Mouse (Mus musculus): Measurements from ENCODE around the gene Snx1.
A peak's percentile ranks its signal among the peaks of the same experiment; 100 is the strongest.

Snx1 gene

DNA sequence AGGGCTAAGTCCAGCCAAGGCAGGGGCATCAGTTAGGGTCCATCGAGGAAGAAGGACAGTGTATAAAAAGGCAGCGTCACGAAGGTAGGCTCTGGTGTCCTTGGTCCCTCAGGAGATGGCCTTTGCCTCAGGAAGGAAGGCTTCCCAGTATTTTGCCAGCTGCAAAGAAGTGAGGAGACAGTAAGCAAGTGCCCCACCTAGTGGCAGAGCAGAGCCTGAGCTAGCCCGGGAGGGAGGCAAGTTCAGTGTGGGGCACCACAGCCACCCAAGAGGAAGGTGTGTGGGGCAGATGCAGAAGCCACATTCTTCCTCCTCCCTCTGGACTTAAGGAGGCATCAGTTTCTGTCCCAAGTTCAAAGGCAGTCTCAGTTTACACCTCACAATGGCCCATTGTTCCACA lies 38.0 kb downstream of the Snx1 start:
- no peak for DNase-seq (ENCODE audit: low spot score)

- no peak for DNase-seq (ENCODE audit: low spot score)
Observed at GRCm38 (mm10) chr9:66087062-66087461, 39.3 kb downstream of the Snx1 start.

- DNase-seq (ENCODE audit: low spot score) = no peak
Observed at GRCm38 (mm10) chr9:66084171-66084570, 42.2 kb downstream of the Snx1 start.

- no peak for DNase-seq (ENCODE audit: low spot score)
Observed at GRCm38 (mm10) chr9:66081999-66082398, 44.4 kb downstream of the Snx1 start.

- no peak for DNase-seq (ENCODE audit: low spot score)
Observed at GRCm38 (mm10) chr9:66080804-66081459, 45.5 kb downstream of the Snx1 start.

DNA sequence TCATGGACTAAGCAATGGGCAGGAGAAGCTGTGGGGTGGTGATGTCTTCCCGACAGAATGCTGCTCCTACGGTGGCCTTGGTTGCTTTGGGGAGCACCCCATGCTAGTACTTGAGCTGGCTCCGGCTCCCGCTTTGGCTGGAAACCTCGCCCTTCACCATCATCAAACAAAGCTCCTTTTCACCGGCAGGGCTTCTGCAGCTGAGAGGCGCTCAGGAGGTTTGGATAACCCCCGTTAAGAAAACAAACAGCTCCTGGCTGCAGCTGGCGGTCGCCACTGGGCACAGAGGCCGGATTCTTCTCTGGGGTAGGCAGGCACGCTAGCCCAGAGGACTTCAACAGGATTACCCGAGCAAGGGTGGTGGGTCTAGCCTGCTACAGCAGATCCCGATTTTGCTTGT lies 47.9 kb downstream of the Snx1 start:
- DNase-seq (ENCODE audit: low spot score) = no peak

DNA sequence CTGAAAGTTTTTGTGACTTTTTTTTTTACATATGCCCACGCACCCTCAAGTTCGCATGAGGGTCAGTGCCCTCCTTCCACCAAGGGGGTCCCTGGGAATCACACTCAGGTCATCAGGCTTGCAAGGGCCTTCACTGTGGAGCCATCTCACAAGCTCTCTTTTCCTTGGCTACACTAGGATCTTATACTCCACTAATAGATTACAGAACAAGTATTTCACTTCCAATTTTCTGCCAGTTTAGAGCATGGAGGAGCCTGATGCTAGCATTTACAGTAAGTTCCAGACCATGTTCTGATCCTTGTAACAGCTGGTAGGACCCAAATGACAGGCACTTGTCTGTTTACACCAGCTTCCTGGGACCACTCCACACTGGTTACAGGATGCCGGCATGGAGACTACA lies 48.3 kb downstream of the Snx1 start:
- DNase-seq (ENCODE audit: low spot score) = no peak

DNA sequence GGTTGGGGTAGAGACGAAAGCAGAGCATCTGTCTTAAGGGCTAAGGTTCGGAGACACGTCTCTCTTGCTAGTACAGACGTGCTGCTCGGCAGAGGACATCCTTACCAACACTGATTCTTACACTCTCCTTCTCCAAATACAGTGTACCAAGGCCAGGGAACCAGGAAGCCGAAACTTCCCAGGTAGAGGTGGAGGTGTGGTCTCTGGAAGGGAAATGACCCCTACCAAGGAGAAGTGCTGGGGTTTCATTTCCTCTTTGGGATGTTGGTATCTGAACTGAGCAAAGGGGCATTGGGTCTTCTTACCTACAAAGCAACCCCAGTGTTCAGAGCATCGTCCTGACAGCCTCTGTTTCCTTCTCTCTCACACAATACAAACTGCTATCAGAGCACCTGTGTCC lies 53.6 kb downstream of the Snx1 start:
- DNase-seq (ENCODE audit: low spot score) = no peak

DNA sequence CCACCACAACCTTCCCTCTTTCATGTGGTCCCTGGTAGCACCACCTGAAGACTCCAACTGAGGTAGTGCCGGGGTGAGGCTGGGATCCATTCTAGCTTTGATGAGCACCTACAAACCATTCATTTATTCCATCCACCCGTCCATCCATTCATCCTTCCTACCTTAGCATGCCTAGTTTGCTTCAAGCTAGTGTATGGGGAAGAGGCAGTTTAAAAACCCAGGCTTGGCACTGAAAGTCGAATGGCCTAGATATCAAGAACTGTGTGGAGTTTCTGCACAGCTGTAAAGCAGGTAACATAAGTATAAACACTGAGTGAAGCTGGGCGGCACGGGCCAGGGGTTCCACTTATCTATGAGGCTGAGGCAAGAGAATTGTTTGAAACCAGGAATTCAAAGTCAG lies 56.2 kb downstream of the Snx1 start:
- DNase-seq (ENCODE audit: low spot score) = no peak

DNA sequence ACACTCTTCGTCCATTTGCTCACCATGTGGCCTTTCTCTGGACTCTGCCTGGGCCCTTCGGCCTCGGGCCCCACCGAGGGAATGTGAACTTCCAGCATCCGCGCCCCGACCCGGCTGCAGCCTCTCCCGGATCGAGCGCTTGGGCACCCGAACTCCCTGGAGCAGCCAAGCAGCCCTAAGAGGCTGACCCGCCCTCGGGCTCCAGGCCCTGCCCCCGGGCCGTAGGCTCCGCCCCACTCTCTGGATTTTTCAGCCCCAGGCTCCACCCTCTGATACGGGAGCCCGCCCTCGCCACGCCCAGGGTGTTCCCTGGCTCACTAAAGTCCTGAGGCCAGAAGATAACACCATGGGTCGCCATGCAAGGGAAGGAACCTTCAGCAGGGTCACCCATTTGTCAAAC lies 56.8 kb downstream of the Snx1 start, which contains the start of gene Snx22:
TSS of gene Snx22 (minus strand) at position 137 of the 400 bp plus-strand sequence.
- DNase-seq (ENCODE audit: low spot score) = peak; percentile 52

GRCm38 (mm10) chr9:66068971-66069391 lies 57.4 kb downstream of the Snx1 start:
- no peak for DNase-seq (ENCODE audit: low spot score)

DNA sequence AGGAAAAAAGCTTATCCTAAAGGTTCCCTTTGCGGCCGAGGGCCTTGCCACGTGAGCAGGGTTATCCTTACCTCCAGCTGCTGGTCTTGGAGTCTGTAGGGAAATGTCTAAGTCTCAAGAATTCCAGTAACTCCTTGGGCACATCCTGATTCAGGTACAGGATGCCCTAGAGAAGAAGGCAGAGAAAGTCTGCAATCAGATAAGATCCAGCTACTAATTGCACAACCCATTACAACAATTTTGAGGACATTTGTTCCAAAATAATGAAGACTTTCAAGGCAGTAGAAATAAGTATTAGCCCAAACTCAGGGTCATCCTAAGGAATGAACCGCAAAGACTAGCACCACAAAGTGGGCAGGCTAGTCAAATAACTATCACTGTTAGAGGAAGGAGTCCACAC lies 58.3 kb downstream of the Snx1 start:
- DNase-seq (ENCODE audit: low spot score) = no peak

GRCm38 (mm10) chr9:66067542-66067941 lies 58.8 kb downstream of the Snx1 start:
- DNase-seq (ENCODE audit: low spot score) = no peak

DNA sequence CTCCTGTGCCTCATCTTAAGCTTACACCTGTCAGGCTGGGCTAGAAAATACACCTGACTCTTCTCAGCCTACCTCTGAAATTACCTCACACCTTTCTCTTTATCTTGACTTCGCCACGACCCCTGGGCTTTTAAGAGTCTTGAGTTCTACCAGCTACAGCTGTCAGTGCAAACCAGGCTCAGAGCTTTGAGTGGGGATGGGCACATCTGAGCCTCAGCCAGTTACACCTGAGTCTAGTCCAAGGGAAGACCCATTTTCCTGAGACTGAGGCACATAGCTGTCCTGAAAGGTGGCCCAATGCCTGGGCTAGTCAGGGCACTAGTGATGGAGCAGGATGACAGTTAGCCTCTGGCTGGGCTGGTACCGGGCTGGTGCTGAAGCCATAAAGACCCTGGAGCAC lies 59.6 kb downstream of the Snx1 start:
- no peak for DNase-seq (ENCODE audit: low spot score)

- no peak for DNase-seq (ENCODE audit: low spot score)
Observed at GRCm38 (mm10) chr9:66064316-66064715, 62.1 kb downstream of the Snx1 start.

DNA sequence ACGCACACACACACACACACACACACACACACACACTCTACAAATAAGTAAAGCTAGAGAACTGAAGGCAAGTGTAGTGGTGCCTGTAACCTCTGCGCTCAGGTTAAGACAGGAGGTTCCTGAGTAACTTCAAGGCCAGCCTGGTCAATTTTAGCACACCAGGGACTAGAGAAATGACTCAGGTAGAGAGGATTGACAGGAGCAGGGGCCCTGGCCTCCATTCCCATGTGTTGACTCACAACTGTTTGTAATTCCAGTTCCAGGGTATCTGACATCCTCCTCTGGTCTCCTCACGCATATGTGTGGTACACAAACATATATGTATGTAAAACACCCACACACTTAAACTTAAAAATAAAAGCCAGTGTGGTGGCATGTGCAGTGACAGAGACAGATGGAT lies 62.9 kb downstream of the Snx1 start:
- DNase-seq (ENCODE audit: low spot score) = no peak

- no peak for DNase-seq (ENCODE audit: low spot score)
Observed at GRCm38 (mm10) chr9:66061656-66062055, 64.7 kb downstream of the Snx1 start.

DNA sequence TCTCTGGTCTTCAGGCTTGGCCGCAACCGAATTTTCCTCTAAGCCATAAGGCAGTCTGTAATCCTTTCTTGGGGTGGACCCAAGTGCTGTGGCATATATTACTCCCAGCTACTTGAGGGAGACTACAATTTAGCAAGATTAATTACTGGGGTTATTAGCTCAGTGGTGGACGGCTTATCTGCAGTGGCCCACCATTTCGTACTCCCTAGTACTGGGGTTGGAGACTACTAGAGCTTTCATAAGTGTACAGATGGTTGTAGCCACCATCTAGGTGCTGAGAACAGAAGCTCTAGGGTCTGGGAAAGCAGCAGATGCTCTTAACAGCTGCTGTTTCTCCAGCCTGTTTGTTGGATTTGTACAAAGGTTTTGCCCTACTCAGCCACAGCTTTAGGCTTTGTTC lies 65.4 kb downstream of the Snx1 start:
- DNase-seq (ENCODE audit: low spot score) = no peak

- no peak for DNase-seq (ENCODE audit: low spot score)
Observed at GRCm38 (mm10) chr9:66060308-66060647, 66.1 kb downstream of the Snx1 start.

- DNase-seq (ENCODE audit: low spot score) = peak; percentile 83
Observed at GRCm38 (mm10) chr9:66059583-66060307, 66.6 kb downstream of the Snx1 start, which contains the start of gene Ppib. Gene Ppib, plus strand, starts transcription at chr9:66060222.

DNA sequence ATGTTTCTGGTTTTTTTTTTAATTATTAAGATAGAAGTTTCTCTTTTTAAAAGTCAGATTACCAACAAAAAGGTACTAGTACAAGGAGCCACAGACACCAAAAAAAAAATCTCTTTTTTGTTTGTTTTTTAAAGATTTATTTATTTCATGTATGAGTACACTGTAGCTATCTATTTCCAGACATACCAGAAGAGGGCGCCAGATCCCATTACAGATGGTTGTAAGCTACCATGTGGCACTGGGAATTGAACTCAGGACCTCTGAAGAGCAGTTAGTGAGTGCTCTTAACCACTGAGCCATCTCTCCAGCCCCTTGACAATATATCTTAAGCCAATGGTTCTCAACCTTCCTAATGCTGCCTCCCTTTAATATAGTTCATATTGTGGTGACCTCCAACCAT lies 72.8 kb downstream of the Snx1 start:
- DNase-seq (ENCODE audit: low spot score) = no peak

GRCm38 (mm10) chr9:66052731-66053130 lies 73.7 kb downstream of the Snx1 start:
- DNase-seq (ENCODE audit: low spot score) = no peak

DNA sequence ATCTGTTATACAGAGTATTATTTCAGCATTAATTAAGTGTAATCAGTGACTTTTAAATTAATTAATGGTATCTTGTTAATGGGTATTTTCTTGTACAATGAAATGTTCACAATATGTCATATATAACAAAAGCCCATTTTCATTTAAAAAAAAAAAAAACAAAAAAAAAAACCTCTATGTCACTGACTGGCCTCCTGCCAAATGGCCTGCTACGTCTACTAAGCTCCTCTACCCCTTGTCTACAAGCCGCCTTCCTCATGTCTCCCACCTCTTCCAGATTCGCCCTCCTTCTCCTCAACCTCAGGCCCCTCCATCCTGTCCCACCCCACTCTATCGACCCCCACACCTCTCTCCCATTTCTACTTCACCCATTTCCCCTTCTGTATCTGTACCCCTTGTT lies 74.9 kb downstream of the Snx1 start:
- DNase-seq (ENCODE audit: low spot score) = no peak

Measured in ovary, postnatal 10 days (tissue).